In genomic region chr4:48684593-48685187, GRCm38 (mm10) we compare ENCODE assay signal across 29 mouse cellular contexts. TPM values are rescaled to one million over a fixed set of nuclear protein-coding genes. Genes with fewer than 3 reads are reported as not detected.
DNase-seq lines count a peak whose midpoint lies in the region; ATAC-seq and TF ChIP-seq lines count a peak whose summit lies in the region.
"Had no signal": no experiment of that assay in that cellular context is flagged by ENCODE, and none has a peak within 500 bp of the region (broad histone marks: within the 10 kb centered on the region; RNA-seq: fewer than 3 reads in every experiment).

No protein-coding gene starts in this region.

- DNase-seq in liver, result no peak
- no peak for DNase-seq in CH12.LX (ENCODE audit: extremely low read depth)
- DNase-seq in liver, embryonic 13.5 days, result no peak
- DNase-seq: adrenal gland, postnatal 14 days; cerebellum, adult 2 months; cerebellum, postnatal 36 days; embryo, embryonic 11 days; gastrocnemius, postnatal 10 days; heart, adult 18-20 months; heart, postnatal 14 days; kidney, postnatal 4 days; retina, postnatal 1 day; right cerebral cortex, postnatal 25 days; spleen, adult 18-20 months; thymus, adult 18-20 months; thymus, postnatal 36 days had no signal

- TF ChIP-seq EP300 in CH12.LX (IDR thresholded peaks at IDR 0.05; ENCODE audit: low read length), result no peak

- in situ Hi-C loops in CH12.LX (cut with MboI; ENCODE audit: low pct_ligation_motif_present, low pct_unique_long_range_greater_than_20kb, low sequenced_read_pairs), result no loop called here

- no peaks in the 10 kb centered on the region for H3K27me3 ChIP-seq in intestine, embryonic 16.5 days (replicated peaks; ENCODE audit: control insufficient read depth, insufficient read depth, low read length)
- H3K27me3 ChIP-seq in intestine, postnatal 0 days (replicated peaks; ENCODE audit: control insufficient read depth, insufficient read depth, low read length), result no peaks in the 10 kb centered on the region
- no peaks in the 10 kb centered on the region for H3K27me3 ChIP-seq in liver, embryonic 12.5 days (replicated peaks)
- H3K27me3 ChIP-seq in CH12.LX (replicated peaks), result no peaks in the 10 kb centered on the region
- no peaks in the 10 kb centered on the region for H3K27me3 ChIP-seq in liver, embryonic 13.5 days
- H3K27me3 ChIP-seq: embryonic facial prominence, embryonic 15.5 days; heart, embryonic 13.5 days; lung, embryonic 15.5 days; midbrain, embryonic 13.5 days; neural tube, embryonic 12.5 days had no signal

- no peak for TF ChIP-seq RAD21 in CH12.LX (IDR thresholded peaks at IDR 0.05; ENCODE audit: low read depth, low read length)

- H3K27ac ChIP-seq in intestine, embryonic 16.5 days (ENCODE audit: low read length), result no peak overlapping the region
- no peak overlapping the region for H3K27ac ChIP-seq in intestine, postnatal 0 days (ENCODE audit: low read depth, low read length)
- H3K27ac ChIP-seq in liver, embryonic 12.5 days, result no peak overlapping the region
- H3K27ac ChIP-seq in CH12.LX (ENCODE audit: insufficient read depth, low read depth), result no peak overlapping the region
- H3K27ac ChIP-seq in liver, embryonic 13.5 days, result no peak overlapping the region
- H3K27ac ChIP-seq: embryonic facial prominence, embryonic 15.5 days; heart, embryonic 13.5 days; lung, embryonic 15.5 days; midbrain, embryonic 13.5 days; neural tube, embryonic 12.5 days had no signal

- no peak for TF ChIP-seq POLR2A in CH12.LX (IDR thresholded peaks at IDR 0.05; ENCODE audit: low read depth, low read length)

- 0 out of 2 replicates have a peak, but pooled peaks have one; percentile 27 for ATAC-seq in intestine, embryonic 16.5 days
- no peak for ATAC-seq in intestine, postnatal 0 days
- peak; percentile 54; the same call in 1 of the 2 replicates for ATAC-seq in liver, embryonic 12.5 days
- ATAC-seq in liver, embryonic 13.5 days (ENCODE audit: low read depth), result 0 out of 2 replicates have a peak, but pooled peaks have one; percentile 48
- ATAC-seq in monocyte, adult 5-6 weeks (replicated peaks; ENCODE audit: insufficient number of reproducible peaks, low FRiP score, low TSS enrichment, poor library complexity, severe bottlenecking), result no peak
- no peak for ATAC-seq in erythroid progenitor cell, adult 5-6 weeks (replicated peaks; ENCODE audit: low FRiP score, poor library complexity, severe bottlenecking)
- ATAC-seq: CD4-positive, CD25-positive, alpha-beta regulatory T cell, adult 4 months; midbrain, embryonic 13.5 days had no signal

- dilution Hi-C loops in CH12.LX (cut with MboI; ENCODE audit: extremely low pct_ligation_motif_present, extremely low pct_unique_long_range_greater_than_20kb, low sequenced_read_pairs), result no loop called here

- WGBS in intestine, embryonic 16.5 days, result 51% methylated on average over 7 of the region's 7 CpGs
- WGBS in intestine, postnatal 0 days, result 36% methylated on average over 7 of the region's 7 CpGs
- 41% methylated on average over 7 of the region's 7 CpGs for WGBS in liver, embryonic 12.5 days (ENCODE audit: insufficient replicate concordance)
- WGBS in liver, embryonic 13.5 days (ENCODE audit: insufficient replicate concordance), result 28% methylated on average over 7 of the region's 7 CpGs

- peaks cover 16% of the 10 kb centered on the region for H3K79me2 ChIP-seq in CH12.LX (replicated peaks; ENCODE audit: control insufficient read depth, extremely low read depth, insufficient read depth, poor library complexity, severe bottlenecking)

- no peaks in the 10 kb centered on the region for H3K4me1 ChIP-seq in intestine, embryonic 16.5 days (ENCODE audit: control insufficient read depth, insufficient read depth, low read length)
- H3K4me1 ChIP-seq in intestine, postnatal 0 days (replicated peaks; ENCODE audit: control insufficient read depth, insufficient read depth, low read length), result no peaks in the 10 kb centered on the region
- peaks cover 17% of the 10 kb centered on the region for H3K4me1 ChIP-seq in liver, embryonic 12.5 days
- peaks cover 0 to 18% of the 10 kb centered on the region in 2 experiments; a peak in 2 of 4 replicates for H3K4me1 ChIP-seq in CH12.LX (ENCODE audit: control insufficient read depth in 1 of 2, insufficient read depth in 2 of 2)
- H3K4me1 ChIP-seq in liver, embryonic 13.5 days (replicated peaks), result peaks cover 9% of the 10 kb centered on the region; the same call in 1 of the 2 replicates
- H3K4me1 ChIP-seq: neural tube, embryonic 12.5 days had no signal

- no peak overlapping the region for H3K9ac ChIP-seq in intestine, embryonic 16.5 days (ENCODE audit: low read depth, low read length)
- H3K9ac ChIP-seq in intestine, postnatal 0 days (ENCODE audit: low read depth, low read length), result no peak overlapping the region
- H3K9ac ChIP-seq in liver, embryonic 12.5 days, result no peak overlapping the region
- H3K9ac ChIP-seq in CH12.LX (ENCODE audit: insufficient read depth, low read depth), result no peak overlapping the region
- H3K9ac ChIP-seq in liver, embryonic 13.5 days, result no peak overlapping the region
- H3K9ac ChIP-seq: embryonic facial prominence, embryonic 15.5 days; heart, embryonic 13.5 days; lung, embryonic 15.5 days; midbrain, embryonic 13.5 days; neural tube, embryonic 12.5 days had no signal

- H3K36me3 ChIP-seq in intestine, embryonic 16.5 days (ENCODE audit: control insufficient read depth, insufficient read depth, low read length), result no peaks in the 10 kb centered on the region
- H3K36me3 ChIP-seq in intestine, postnatal 0 days (ENCODE audit: control insufficient read depth, insufficient read depth), result no peaks in the 10 kb centered on the region
- no peaks in the 10 kb centered on the region for H3K36me3 ChIP-seq in liver, embryonic 12.5 days
- H3K36me3 ChIP-seq in CH12.LX (replicated peaks in 1 of 2; ENCODE audit: control insufficient read depth in 1 of 2, insufficient read depth in 1 of 2, low read length in 1 of 2), result peaks cover 0 to 15% of the 10 kb centered on the region in 2 experiments
- H3K36me3 ChIP-seq in liver, embryonic 13.5 days, result no peaks in the 10 kb centered on the region
- H3K36me3 ChIP-seq: embryonic facial prominence, embryonic 15.5 days; G1E; heart, embryonic 13.5 days; lung, embryonic 15.5 days; midbrain, embryonic 13.5 days; neural tube, embryonic 12.5 days had no signal

- H3K9me3 ChIP-seq in intestine, embryonic 16.5 days (ENCODE audit: control insufficient read depth, low read length), result no peaks in the 10 kb centered on the region
- H3K9me3 ChIP-seq in intestine, postnatal 0 days (ENCODE audit: control insufficient read depth), result no peaks in the 10 kb centered on the region
- H3K9me3 ChIP-seq in liver, embryonic 12.5 days (replicated peaks), result no peaks in the 10 kb centered on the region
- peaks cover 7% of the 10 kb centered on the region for H3K9me3 ChIP-seq in CH12.LX (replicated peaks; ENCODE audit: low read length)
- no peaks in the 10 kb centered on the region for H3K9me3 ChIP-seq in liver, embryonic 13.5 days (replicated peaks)
- H3K9me3 ChIP-seq: embryonic facial prominence, embryonic 15.5 days; heart, embryonic 13.5 days; lung, embryonic 15.5 days; midbrain, embryonic 13.5 days; neural tube, embryonic 12.5 days had no signal

- H3K4me2 ChIP-seq in intestine, embryonic 16.5 days (ENCODE audit: low read depth, low read length), result no peak overlapping the region
- no peak overlapping the region for H3K4me2 ChIP-seq in intestine, postnatal 0 days (replicated peaks; ENCODE audit: low read depth)
- no peak overlapping the region for H3K4me2 ChIP-seq in liver, embryonic 12.5 days
- H3K4me2 ChIP-seq in CH12.LX (ENCODE audit: insufficient read depth, low read depth, poor library complexity, severe bottlenecking), result peak overlapping the region; percentile 36; the same call in 1 of the 2 replicates
- H3K4me2 ChIP-seq in liver, embryonic 13.5 days, result no peak overlapping the region
- H3K4me2 ChIP-seq: embryonic facial prominence, embryonic 15.5 days; heart, embryonic 13.5 days; lung, embryonic 15.5 days; midbrain, embryonic 13.5 days; neural tube, embryonic 12.5 days had no signal

- no peak overlapping the region for H3K4me3 ChIP-seq in intestine, embryonic 16.5 days (ENCODE audit: low read length)
- H3K4me3 ChIP-seq in intestine, postnatal 0 days (ENCODE audit: low read depth, low read length), result no peak overlapping the region
- H3K4me3 ChIP-seq in liver, embryonic 12.5 days, result no peak overlapping the region
- H3K4me3 ChIP-seq in CH12.LX (replicated peaks in 1 of 3; ENCODE audit: low read depth in 2 of 3, low read length in 2 of 3, poor library complexity in 1 of 3), result no peak overlapping the region
- H3K4me3 ChIP-seq in liver, embryonic 13.5 days (replicated peaks), result no peak overlapping the region
- H3K4me3 ChIP-seq: embryonic facial prominence, embryonic 15.5 days; heart, embryonic 13.5 days; lung, embryonic 15.5 days; midbrain, embryonic 13.5 days; neural tube, embryonic 12.5 days had no signal

- TF ChIP-seq CTCF in intestine, postnatal 0 days (IDR thresholded peaks at IDR 0.05; ENCODE audit: low read depth), result no peak
- TF ChIP-seq CTCF in CH12.LX (conservative IDR thresholded peaks at IDR 0.05 in 1 of 2, IDR thresholded peaks at IDR 0.05 in 1 of 2; ENCODE audit: low read depth in 2 of 2, low read length in 2 of 2), result no peak

TF ChIP-seq in CH12.LX, 34 proteins besides CTCF, POLR2A, EP300 and RAD21:
- peak; percentile 38; the same call in 1 of the 2 replicates for TF ChIP-seq ZNF384 (IDR thresholded peaks at IDR 0.05; ENCODE audit: low read depth, low read length)
- no peak for TF ChIP-seq ETS1 (conservative IDR thresholded peaks at IDR 0.05; ENCODE audit: low read depth, low read length)
- no peak for TF ChIP-seq TCF12 (IDR thresholded peaks at IDR 0.05; ENCODE audit: low read depth, low read length)

RNA-seq across cellular contexts. Expression of gene Cavin4, which starts 21.4 kb away (rescaled TPM):
- polyA plus RNA-seq in intestine, embryonic 16.5 days (2015; fragmentation: Nextera tagmentation; extraction: Ambion mirVana), result 0.09 and 0.18 TPM in 2 replicates
- polyA plus RNA-seq in intestine, postnatal 0 days (2015; fragmentation: Nextera tagmentation; extraction: Ambion mirVana), result 0.05 and 0.09 TPM in 2 replicates
- 0.06 and 0.15 TPM in 2 replicates for polyA plus RNA-seq in liver, embryonic 12.5 days (2016; fragmentation: Nextera tagmentation; extraction: Ambion mirVana)
- total RNA-seq in CH12.LX (2012; rRNA removed) (0.13 and 0.21 TPM in 2 replicates), CH12.LX (2014; rRNA removed) (0.18 and 0.24 TPM in 2 replicates)
- polyA plus RNA-seq in CH12.LX (2012; ENCODE audit: insufficient read length, low read depth), result 0.26 and 0.55 TPM in 2 replicates
- 0.08 and 0.12 TPM in 2 replicates for polyA plus RNA-seq in liver, embryonic 13.5 days (2015; fragmentation: Nextera tagmentation; extraction: Ambion mirVana)
- not detected in 3 replicates for total RNA-seq in monocyte, adult 5-6 weeks (2017)
- not detected in 2 replicates for total RNA-seq in erythroid progenitor cell, adult 5-6 weeks (2015; ENCODE audit: low replicate concordance)
- not detected in 2 replicates for total RNA-seq in erythroid progenitor cell, adult 5-6 weeks (2017; ENCODE audit: low replicate concordance)
- total RNA-seq: megakaryocyte, adult 5-6 weeks had no signal
- polyA plus RNA-seq: CD4-positive, CD25-positive, alpha-beta regulatory T cell, adult 4 months; G1E had no signal

Comparison
In these comparisons a context has a peak if more than half of its experiments do, and no peak if none do; other contexts are left out.
1. ATAC-seq: peak in intestine, embryonic 16.5 days (single experiment), liver, embryonic 12.5 days (single experiment) and liver, embryonic 13.5 days (single experiment); none in intestine, postnatal 0 days (single experiment), monocyte, adult 5-6 weeks (single experiment) and erythroid progenitor cell, adult 5-6 weeks (single experiment).